Mouse (Mus musculus) kidney, embryonic 15.5 days (tissue): ENCODE results near the gene Casz1. TPM values are rescaled to one million over a fixed set of nuclear protein-coding genes. Genes with fewer than 3 reads are reported as not detected.

Source experiments
- ATAC-seq: fragments of 200-750 bp; cut with Nextera tagmentation; replicated peaks from 2 replicates; pipeline ENCODE4 v1.8.0; 2017; ENCODE audit warnings: moderate TSS enrichment; ENCODE audit not compliant: low FRiP score
- H3K27ac ChIP-seq: fragments of 300-500 bp; sonication (generic); 2 replicates; pipeline ENCODE4 v1.5.1; 2015; ENCODE audit warnings: mild to moderate bottlenecking, inconsistent platforms
- H3K27me3 ChIP-seq: fragments of 300-500 bp; sonication (generic); 2 replicates; pipeline ENCODE4 v1.6.1; 2015; ENCODE audit warnings: inconsistent platforms
- H3K36me3 ChIP-seq: fragments of 300-500 bp; sonication (generic); 2 replicates; pipeline ENCODE4 v1.6.1; 2015; ENCODE audit warnings: inconsistent platforms
- H3K4me1 ChIP-seq: fragments of 300-500 bp; sonication (generic); 2 replicates; pipeline ENCODE4 v1.6.1; 2015; ENCODE audit warnings: inconsistent platforms
- H3K4me2 ChIP-seq: fragments of 300-500 bp; sonication (generic); 2 replicates; pipeline ENCODE4 v1.6.1; 2015; ENCODE audit warnings: moderate library complexity, mild to moderate bottlenecking, inconsistent platforms
- H3K4me3 ChIP-seq: fragments of 300-500 bp; sonication (generic); replicated peaks from 2 replicates; pipeline ENCODE4 v1.5.1; 2015; ENCODE audit warnings: mild to moderate bottlenecking, inconsistent platforms
- H3K9ac ChIP-seq: fragments of 300-500 bp; sonication (generic); 2 replicates; pipeline ENCODE4 v1.6.1; 2015; ENCODE audit warnings: mild to moderate bottlenecking, inconsistent platforms
- H3K9me3 ChIP-seq: fragments of 300-500 bp; sonication (generic); replicated peaks from 2 replicates; pipeline ENCODE4 v1.6.1; 2016; ENCODE audit warnings: inconsistent platforms
- WGBS: fragments of 180-500 bp; shearing (Covaris S2); methylation state at CpG from one replicate; pipeline ENCODE4 v1.1.7; 2015; ENCODE audit warnings: mixed read lengths; 5-methylcytosine and 5-hydroxymethylcytosine counted together
- polyA plus RNA-seq: library from polyadenylated mRNA; unstranded; fragments of >200 nt; fragmentation: Nextera tagmentation; extraction: Ambion mirVana; gene quantifications from 2 replicates; pipeline ENCODE4 v1.2.1, GENCODE M21; 2015

The Casz1 gene
- polyA plus RNA-seq, 1 experiment from 2014 or later: 7.3 TPM

GRCm38 (mm10) chr4:148951821-148952291, 147.6 kb downstream of the Casz1 start:
- Histone ChIP-seq H3K4me1 (peaks cover 70% of the 10 kb centered on the region), H3K9ac (peak overlapping the region; percentile 36; the same call in 1 of the 2 replicates), H3K4me3 (peak overlapping the region; percentile 41), H3K27me3 (peaks cover 59% of the 10 kb centered on the region), H3K36me3 (peaks cover 4% of the 10 kb centered on the region; the same call in 1 of the 2 replicates), H3K4me2 (peak overlapping the region; percentile 74), H3K9me3 (no peaks in the 10 kb centered on the region), H3K27ac (no peak overlapping the region)
- 5% methylated on average over 39 of the region's 44 CpGs for WGBS
- ATAC-seq: no peak

- peak overlapping the region; percentile 41 for H3K4me3 ChIP-seq
- peaks cover 67% of the 10 kb centered on the region for H3K4me1 ChIP-seq
- peaks cover 59% of the 10 kb centered on the region for H3K27me3 ChIP-seq
- WGBS: 5% methylated on average over 66 of the region's 69 CpGs
- H3K27ac ChIP-seq: no peak overlapping the region
- H3K9me3 ChIP-seq: no peaks in the 10 kb centered on the region
- H3K36me3 ChIP-seq: 0 out of 2 replicates have a peak, but pooled peaks cover 4% of the 10 kb centered on the region
- H3K4me2 ChIP-seq: peak overlapping the region; percentile 74
- peak overlapping the region; percentile 36 for H3K9ac ChIP-seq
- peak; percentile 30; the same call in 1 of the 2 replicates for ATAC-seq
Observed at GRCm38 (mm10) chr4:148952328-148953222, 148.3 kb downstream of the Casz1 start.

GRCm38 (mm10) chr4:148955131-148955813, 151.0 kb downstream of the Casz1 start:
- WGBS: 79% methylated on average over 14 of the region's 14 CpGs
- no peak overlapping the region for H3K4me2 ChIP-seq
- H3K4me1 ChIP-seq: peaks cover 60% of the 10 kb centered on the region
- no peaks in the 10 kb centered on the region for H3K9me3 ChIP-seq
- ATAC-seq: no peak
- H3K27ac ChIP-seq: no peak overlapping the region
- H3K9ac ChIP-seq: no peak overlapping the region
- H3K4me3 ChIP-seq: no peak overlapping the region
- peaks cover 40% of the 10 kb centered on the region for H3K27me3 ChIP-seq
- 0 out of 2 replicates have a peak, but pooled peaks cover 4% of the 10 kb centered on the region for H3K36me3 ChIP-seq

DNA sequence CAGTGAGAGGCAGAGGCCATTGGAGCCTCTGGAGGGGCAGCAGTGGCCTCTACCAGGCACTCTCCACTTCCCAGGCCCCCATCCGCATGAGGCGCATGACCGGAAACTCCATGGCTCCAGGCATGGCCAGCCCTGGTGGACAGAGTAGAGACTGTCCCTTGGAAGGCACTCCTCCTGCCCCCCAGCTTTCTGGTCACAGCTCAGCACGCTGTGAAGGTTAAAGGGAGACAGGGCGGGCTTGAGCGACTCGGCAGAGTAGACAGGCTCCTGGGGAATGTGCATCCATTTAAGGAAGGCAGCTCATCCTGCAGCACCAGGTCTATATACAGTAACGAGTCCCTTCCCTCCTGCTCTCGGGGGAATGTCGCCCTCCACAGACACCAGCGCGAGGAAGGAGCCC, 155.8 kb downstream of the Casz1 start:
- no peak overlapping the region for H3K4me2 ChIP-seq
- peaks cover 31% of the 10 kb centered on the region for H3K36me3 ChIP-seq
- no peak overlapping the region for H3K4me3 ChIP-seq
- WGBS: 48% methylated on average over 12 of the region's 12 CpGs
- peak; percentile 61 for ATAC-seq
- H3K27ac ChIP-seq: peak overlapping the region; percentile 56; the same call in 1 of the 2 replicates
- H3K4me1 ChIP-seq: peaks cover 39% of the 10 kb centered on the region
- no peaks in the 10 kb centered on the region for H3K27me3 ChIP-seq
- H3K9ac ChIP-seq: no peak overlapping the region
- H3K9me3 ChIP-seq: no peaks in the 10 kb centered on the region

DNA sequence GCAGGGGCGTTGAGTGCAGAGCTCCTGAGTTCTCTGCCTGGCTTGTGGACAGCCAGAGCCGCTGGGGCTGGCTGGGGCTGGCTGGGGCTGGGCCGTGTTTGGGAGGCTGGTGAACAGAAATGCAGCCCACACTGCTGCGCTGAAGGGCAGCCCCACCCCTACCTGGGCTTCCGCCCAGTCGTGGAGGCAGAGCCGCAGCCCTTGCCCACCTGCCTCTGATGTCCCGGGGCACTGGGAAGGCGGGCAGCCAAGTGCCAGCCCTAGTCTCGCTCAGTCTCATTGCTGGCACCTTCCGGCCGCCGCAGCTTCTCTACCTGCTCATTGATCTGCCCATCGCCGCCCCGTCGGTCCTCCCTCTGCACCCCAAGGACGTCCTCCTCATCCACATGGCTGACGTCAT, 156.9 kb downstream of the Casz1 start:
- Histone ChIP-seq H3K27ac (no peak overlapping the region), H3K4me2 (no peak overlapping the region)
- no peak for ATAC-seq

GRCm38 (mm10) chr4:148962096-148962495, 157.9 kb downstream of the Casz1 start:
- Histone ChIP-seq H3K9ac (no peak overlapping the region), H3K27me3 (no peaks in the 10 kb centered on the region), H3K4me2 (no peak overlapping the region), H3K36me3 (peaks cover 45% of the 10 kb centered on the region), H3K4me1 (peaks cover 44% of the 10 kb centered on the region), H3K4me3 (no peak overlapping the region), H3K9me3 (no peaks in the 10 kb centered on the region), H3K27ac (no peak overlapping the region)
- ATAC-seq: no peak
- 91% methylated on average over 1 of the region's 1 CpGs for WGBS

More for the DNA sequence above, 156.9 kb downstream of the Casz1 start:
- Histone ChIP-seq H3K4me1 (peaks cover 41% of the 10 kb centered on the region), H3K9ac (no peak overlapping the region), H3K4me3 (no peak overlapping the region), H3K36me3 (peaks cover 40% of the 10 kb centered on the region), H3K9me3 (no peaks in the 10 kb centered on the region), H3K27me3 (no peaks in the 10 kb centered on the region)
- 88% methylated on average over 19 of the region's 19 CpGs for WGBS

DNA sequence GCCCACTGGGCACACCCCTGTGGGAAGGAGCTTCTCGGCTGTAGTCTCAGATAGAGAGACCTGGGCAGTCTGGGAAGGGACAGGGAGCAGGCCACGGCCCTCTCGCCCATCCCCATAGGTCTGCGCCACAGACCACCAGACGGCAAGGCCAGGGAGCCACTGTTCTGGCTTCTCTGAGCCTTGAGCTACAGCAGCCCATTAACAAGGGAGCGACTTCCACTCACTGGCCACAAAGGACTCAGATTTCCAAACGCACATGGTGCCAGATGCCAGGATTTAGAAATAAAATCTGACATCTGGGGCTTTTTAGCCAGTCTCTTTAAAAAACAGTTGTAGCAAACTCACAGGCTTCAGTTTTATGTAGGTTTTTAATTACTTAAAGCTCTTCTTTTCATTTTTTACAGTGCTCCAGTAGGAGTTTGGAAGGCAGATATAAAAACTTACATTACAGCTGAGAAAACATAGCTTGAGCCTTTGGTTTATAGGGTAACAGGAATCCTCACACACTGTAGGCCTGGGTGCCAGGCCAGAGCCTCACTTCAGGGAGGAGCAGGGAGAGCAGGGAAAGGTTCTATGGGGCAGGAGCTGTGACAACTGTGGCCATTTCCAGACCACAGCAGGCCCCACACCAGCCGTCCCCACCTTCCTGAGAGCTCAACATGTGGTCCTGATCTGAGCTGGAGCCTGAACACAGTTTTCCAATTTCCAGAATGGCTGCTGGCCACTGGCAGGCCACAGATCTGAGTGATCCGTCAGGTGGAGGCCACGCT, 160.5 kb downstream of the Casz1 start:
- H3K9me3 ChIP-seq: no peaks in the 10 kb centered on the region
- peaks cover 57% of the 10 kb centered on the region for H3K4me1 ChIP-seq
- 64% methylated on average over 10 of the region's 10 CpGs for WGBS
- peak overlapping the region; percentile 63 for H3K27ac ChIP-seq
- ATAC-seq: 0 out of 2 replicates have a peak, but pooled peaks have one; percentile 14
- H3K9ac ChIP-seq: no peak overlapping the region
- no peaks in the 10 kb centered on the region for H3K27me3 ChIP-seq
- H3K4me2 ChIP-seq: no peak overlapping the region
- H3K4me3 ChIP-seq: no peak overlapping the region
- H3K36me3 ChIP-seq: peaks cover 45% of the 10 kb centered on the region

GRCm38 (mm10) chr4:148966132-148966531, 161.9 kb downstream of the Casz1 start:
- Histone ChIP-seq H3K36me3 (peaks cover 38% of the 10 kb centered on the region), H3K4me1 (peaks cover 61% of the 10 kb centered on the region), H3K4me3 (no peak overlapping the region), H3K27me3 (no peaks in the 10 kb centered on the region), H3K4me2 (no peak overlapping the region), H3K27ac (no peak overlapping the region), H3K9me3 (no peaks in the 10 kb centered on the region), H3K9ac (no peak overlapping the region)
- ATAC-seq: no peak
- 70% methylated on average over 5 of the region's 5 CpGs for WGBS

GRCm38 (mm10) chr4:148968859-148969258, 164.6 kb downstream of the Casz1 start:
- no peak overlapping the region for H3K4me3 ChIP-seq
- H3K4me2 ChIP-seq: no peak overlapping the region
- 63% methylated on average over 5 of the region's 5 CpGs for WGBS
- H3K9ac ChIP-seq: no peak overlapping the region
- H3K27me3 ChIP-seq: no peaks in the 10 kb centered on the region
- no peaks in the 10 kb centered on the region for H3K9me3 ChIP-seq
- peaks cover 88% of the 10 kb centered on the region for H3K4me1 ChIP-seq
- no peak for ATAC-seq
- no peak overlapping the region for H3K27ac ChIP-seq
- peaks cover 20% of the 10 kb centered on the region; the same call in 1 of the 2 replicates for H3K36me3 ChIP-seq

GRCm38 (mm10) chr4:148969610-148970009, 165.4 kb downstream of the Casz1 start:
- no peaks in the 10 kb centered on the region for H3K27me3 ChIP-seq
- H3K4me2 ChIP-seq: no peak overlapping the region
- no peaks in the 10 kb centered on the region for H3K9me3 ChIP-seq
- no peak overlapping the region for H3K9ac ChIP-seq
- no peak overlapping the region for H3K4me3 ChIP-seq
- peaks cover 14% of the 10 kb centered on the region; the same call in 1 of the 2 replicates for H3K36me3 ChIP-seq
- 44% methylated on average over 5 of the region's 5 CpGs for WGBS
- peaks cover 87% of the 10 kb centered on the region for H3K4me1 ChIP-seq
- peak overlapping the region; percentile 22; the same call in 1 of the 2 replicates for H3K27ac ChIP-seq
- ATAC-seq: no peak

DNA sequence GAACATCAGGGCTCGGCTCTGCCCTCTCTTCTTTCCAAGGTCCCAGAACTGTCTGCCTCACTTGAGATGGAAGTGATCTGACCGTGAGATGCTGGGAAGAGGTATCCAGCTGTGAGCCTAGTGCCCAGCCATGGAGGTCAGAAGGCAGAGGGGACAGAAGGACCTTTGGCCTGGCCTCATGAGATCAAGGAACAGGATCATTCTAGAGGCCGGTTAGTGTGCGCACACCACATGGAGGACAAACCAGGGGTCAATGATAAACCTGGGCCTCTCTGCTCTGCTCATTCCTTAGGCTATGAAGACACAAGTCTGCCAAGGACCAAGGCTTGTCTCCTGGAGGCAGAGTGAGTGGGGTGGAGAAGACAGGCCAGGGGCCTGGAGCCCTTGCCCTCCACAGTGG, 166.5 kb downstream of the Casz1 start:
- H3K4me2 ChIP-seq: no peak overlapping the region
- WGBS: 80% methylated on average over 4 of the region's 4 CpGs
- H3K4me1 ChIP-seq: peaks cover 84% of the 10 kb centered on the region
- H3K4me3 ChIP-seq: no peak overlapping the region
- no peaks in the 10 kb centered on the region for H3K9me3 ChIP-seq
- H3K27me3 ChIP-seq: no peaks in the 10 kb centered on the region
- H3K36me3 ChIP-seq: peaks cover 8% of the 10 kb centered on the region; the same call in 1 of the 2 replicates
- no peak overlapping the region for H3K9ac ChIP-seq
- peak overlapping the region; percentile 29; the same call in 1 of the 2 replicates for H3K27ac ChIP-seq
- no peak for ATAC-seq
